Mouse (Mus musculus) hindbrain, embryonic 10.5 days (tissue): ENCODE data around the gene Zfp119b. TPM values are rescaled to one million over a fixed set of nuclear protein-coding genes. Genes with fewer than 3 reads are reported as not detected.
"Not testable (repeated sequence)": the region's sequence is repeated elsewhere in the genome, so short reads cannot be mapped to it uniquely, and the experiment has no call there.

Source experiments
- DNase-seq: peaks from one replicate; pipeline ENCODE4 v3.0.0-alpha.2; 2017; ENCODE audit warnings: low spot score
- H3K27ac ChIP-seq: fragments of 300-500 bp; sonication (generic); 2 replicates; pipeline ENCODE4 v1.5.1; 2016; ENCODE audit warnings: mild to moderate bottlenecking, moderate library complexity
- H3K27me3 ChIP-seq: fragments of 300-500 bp; sonication (generic); 2 replicates; pipeline ENCODE4 v1.6.1; 2016; ENCODE audit warnings: mild to moderate bottlenecking; ENCODE audit not compliant: poor library complexity, insufficient read depth, severe bottlenecking
- H3K36me3 ChIP-seq: fragments of 300-500 bp; sonication (generic); 2 replicates; pipeline ENCODE4 v1.6.1; 2016; ENCODE audit warnings: mild to moderate bottlenecking, moderate library complexity
- H3K4me1 ChIP-seq: fragments of 300-500 bp; sonication (generic); replicated peaks from 2 replicates; pipeline ENCODE4 v1.6.1; 2016; ENCODE audit warnings: mild to moderate bottlenecking
- H3K4me3 ChIP-seq: fragments of 300-500 bp; sonication (generic); 2 replicates; pipeline ENCODE4 v1.5.1; 2016; ENCODE audit warnings: mild to moderate bottlenecking, moderate library complexity
- H3K9me3 ChIP-seq: fragments of 300-500 bp; sonication (generic); 2 replicates; pipeline ENCODE4 v1.6.1; 2016; ENCODE audit warnings: mild to moderate bottlenecking, moderate library complexity
- WGBS: fragments of 180-500 bp; shearing (Covaris S2); methylation state at CpG from one replicate; pipeline ENCODE4 v1.1.7; 2016; 5-methylcytosine and 5-hydroxymethylcytosine counted together
- polyA plus RNA-seq: library from polyadenylated mRNA; unstranded; fragments of >200 nt; fragmentation: Nextera tagmentation; extraction: Ambion mirVana; gene quantifications from 2 replicates; pipeline ENCODE4 v1.2.1, GENCODE M21; 2016

Zfp119b gene
- polyA plus RNA-seq, 1 experiment from 2014 or later: 4.6 TPM

- peaks cover 14% of the 10 kb centered on the region for H3K27me3 ChIP-seq
- H3K4me3 ChIP-seq: no peak overlapping the region
- no peak overlapping the region; the same call in 1 of the 2 replicates for H3K27ac ChIP-seq
- DNase-seq: no peak
- no peaks in the 10 kb centered on the region for H3K36me3 ChIP-seq
- no peaks in the 10 kb centered on the region for H3K9me3 ChIP-seq
- WGBS: 41% methylated on average over 16 of the region's 16 CpGs
- peaks cover 31% of the 10 kb centered on the region for H3K4me1 ChIP-seq
Measured at GRCm38 (mm10) chr17:55954229-55954628, 4.9 kb upstream of the Zfp119b start.

GRCm38 (mm10) chr17:55953751-55954150, 4.5 kb upstream of the Zfp119b start:
- Histone ChIP-seq H3K9me3 (no peaks in the 10 kb centered on the region), H3K36me3 (no peaks in the 10 kb centered on the region), H3K27me3 (peaks cover 14% of the 10 kb centered on the region), H3K27ac (no peak overlapping the region), H3K4me3 (no peak overlapping the region), H3K4me1 (peaks cover 31% of the 10 kb centered on the region)
- 79% methylated on average over 6 of the region's 6 CpGs for WGBS
- no peak for DNase-seq

GRCm38 (mm10) chr17:55952447-55953027, 3.2 kb upstream of the Zfp119b start, which contains the start of gene Ebi3:
Ebi3 (plus strand) TSS chr17:55952640.
- peaks cover 19% of the 10 kb centered on the region for H3K4me1 ChIP-seq
- H3K36me3 ChIP-seq: no peaks in the 10 kb centered on the region
- H3K27ac ChIP-seq: no peak within 1 kb of the TSS
- H3K4me3 ChIP-seq: no peak within 1 kb of the TSS
- H3K9me3 ChIP-seq: no peaks in the 10 kb centered on the region
- DNase-seq: no peak
- WGBS: 73% methylated on average over 6 of the region's 6 CpGs
- H3K27me3 ChIP-seq: peaks cover 14% of the 10 kb centered on the region

GRCm38 (mm10) chr17:55952041-55952440, 2.7 kb upstream of the Zfp119b start:
- DNase-seq: no peak
- H3K27me3 ChIP-seq: peaks cover 14% of the 10 kb centered on the region

GRCm38 (mm10) chr17:55950601-55951000, 1.3 kb upstream of the Zfp119b start:
- Histone ChIP-seq H3K4me3 (no peak overlapping the region), H3K9me3 (no peaks in the 10 kb centered on the region), H3K27ac (no peak overlapping the region), H3K4me1 (peaks cover 6% of the 10 kb centered on the region), H3K36me3 (no peaks in the 10 kb centered on the region), H3K27me3 (peaks cover 14% of the 10 kb centered on the region)
- WGBS: 80% methylated on average over 9 of the region's 9 CpGs
- DNase-seq: no peak

More at GRCm38 (mm10) chr17:55952041-55952440, 2.7 kb upstream of the Zfp119b start:
- H3K4me3 ChIP-seq: no peak overlapping the region
- H3K4me1 ChIP-seq: peaks cover 14% of the 10 kb centered on the region
- H3K9me3 ChIP-seq: no peaks in the 10 kb centered on the region
- no peak overlapping the region for H3K27ac ChIP-seq
- no peaks in the 10 kb centered on the region for H3K36me3 ChIP-seq

GRCm38 (mm10) chr17:55948647-55949046, 653 bp downstream of the Zfp119b start:
- peaks cover 9% of the 10 kb centered on the region for H3K4me1 ChIP-seq

GRCm38 (mm10) chr17:55945696-55946095, 3.6 kb downstream of the Zfp119b start:
- Histone ChIP-seq H3K27me3 (no peaks in the 10 kb centered on the region), H3K4me1 (peaks cover 7% of the 10 kb centered on the region), H3K36me3 (peaks cover 7% of the 10 kb centered on the region), H3K4me3 (peak overlapping the region; percentile 62), H3K9me3 (no peaks in the 10 kb centered on the region), H3K27ac (peak overlapping the region; percentile 89; the same call in 1 of the 2 replicates)
- 38% methylated on average over 5 of the region's 5 CpGs for WGBS
- no peak for DNase-seq

More at GRCm38 (mm10) chr17:55948647-55949046, 653 bp downstream of the Zfp119b start:
- no peak overlapping the region for H3K27ac ChIP-seq
- 95% methylated on average over 4 of the region's 4 CpGs for WGBS
- no peak overlapping the region for H3K4me3 ChIP-seq
- H3K9me3 ChIP-seq: no peaks in the 10 kb centered on the region
- H3K36me3 ChIP-seq: no peaks in the 10 kb centered on the region
- no peak for DNase-seq
- H3K27me3 ChIP-seq: no peaks in the 10 kb centered on the region

- H3K4me3 ChIP-seq: peak overlapping the region; percentile 62
- peak overlapping the region; percentile 89 for H3K27ac ChIP-seq
- H3K36me3 ChIP-seq: peaks cover 14% of the 10 kb centered on the region
- H3K27me3 ChIP-seq, H3K9me3 ChIP-seq, H3K4me1 ChIP-seq: not testable (repeated sequence)
- peak; percentile 76 for DNase-seq
- under 1% methylated on average over 56 of the region's 56 CpGs for WGBS
Measured at GRCm38 (mm10) chr17:55944866-55945682, 4.2 kb downstream of the Zfp119b start.

GRCm38 (mm10) chr17:55944387-55944865, 4.9 kb downstream of the Zfp119b start:
- Histone ChIP-seq H3K4me3 (peak overlapping the region; percentile 62), H3K27ac (peak overlapping the region; percentile 89), H3K36me3 (peaks cover 20% of the 10 kb centered on the region)
- H3K9me3 ChIP-seq, H3K4me1 ChIP-seq, H3K27me3 ChIP-seq: not testable (repeated sequence)
- peak; percentile 35 for DNase-seq
- 39% methylated on average over 10 of the region's 10 CpGs for WGBS

GRCm38 (mm10) chr17:55933191-55933590, 16.1 kb downstream of the Zfp119b start:
- no peak for DNase-seq
- no peaks in the 10 kb centered on the region; the same call in 1 of the 2 replicates for H3K27me3 ChIP-seq
- peaks cover 6% of the 10 kb centered on the region for H3K4me1 ChIP-seq
- H3K4me3 ChIP-seq: peak overlapping the region; percentile 62; the same call in 1 of the 2 replicates
- H3K36me3 ChIP-seq: peaks cover 5% of the 10 kb centered on the region; the same call in 1 of the 2 replicates
- WGBS: 93% methylated on average over 15 of the region's 15 CpGs
- no peak overlapping the region for H3K27ac ChIP-seq
- peaks cover 19% of the 10 kb centered on the region for H3K9me3 ChIP-seq

- Histone ChIP-seq H3K9me3 (peaks cover 14% of the 10 kb centered on the region; the same call in 1 of the 2 replicates), H3K27me3 (no peaks in the 10 kb centered on the region; the same call in 1 of the 2 replicates), H3K27ac (peak overlapping the region; percentile 92), H3K4me3 (peak overlapping the region; percentile 62), H3K36me3 (no peaks in the 10 kb centered on the region), H3K4me1 (peaks cover 6% of the 10 kb centered on the region)
- 78% methylated on average over 2 of the region's 2 CpGs for WGBS
- DNase-seq: no peak
Measured at GRCm38 (mm10) chr17:55932635-55933034, 16.7 kb downstream of the Zfp119b start.

GRCm38 (mm10) chr17:55931553-55932502, 17.5 kb downstream of the Zfp119b start:
- Histone ChIP-seq H3K27me3 (no peaks in the 10 kb centered on the region; the same call in 1 of the 2 replicates), H3K4me3 (peak overlapping the region; percentile 62), H3K4me1 (peaks cover 6% of the 10 kb centered on the region), H3K36me3 (no peaks in the 10 kb centered on the region), H3K27ac (peak overlapping the region; percentile 92), H3K9me3 (peaks cover 14% of the 10 kb centered on the region; the same call in 1 of the 2 replicates)
- DNase-seq: peak; percentile 84
- WGBS: 2% methylated on average over 33 of the region's 33 CpGs
